Mouse (Mus musculus) heart, embryonic 14.5 days (tissue): ENCODE data around the gene Cpsf3. TPM values are rescaled to one million over a fixed set of nuclear protein-coding genes. Genes with fewer than 3 reads are reported as not detected.

ENCODE experiments used
- ATAC-seq: fragments of 200-750 bp; cut with Nextera tagmentation; 2 replicates; pipeline ENCODE4 v1.8.0; 2017; ENCODE audit warnings: low read depth, moderate TSS enrichment; ENCODE audit not compliant: insufficient number of reproducible peaks, insufficient read depth, low FRiP score
- H3K27ac ChIP-seq, 2 experiments: fragments of 200-500 bp in 1 of 2; fragments of 300-500 bp in 1 of 2; sonication (generic) in 1 of 2; replicated peaks in 1 of 2; 2 replicates each; pipeline ENCODE4 v1.5.1; 2012 to 2014; ENCODE audit warnings: low read depth in 2 of 2, low read length in 2 of 2, control low read depth in 1 of 2, mild to moderate bottlenecking in 1 of 2, mixed read lengths in 1 of 2; ENCODE audit not compliant: control insufficient read depth in 1 of 2, insufficient read depth in 1 of 2
- H3K27me3 ChIP-seq: fragments of 300-500 bp; sonication (generic); 2 replicates; pipeline ENCODE4 v1.6.1; 2014; ENCODE audit warnings: mild to moderate bottlenecking, low read length, control low read depth; ENCODE audit not compliant: control insufficient read depth, insufficient read depth
- H3K36me3 ChIP-seq: fragments of 300-500 bp; sonication (generic); 2 replicates; pipeline ENCODE4 v1.6.1; 2014; ENCODE audit warnings: mild to moderate bottlenecking, control low read depth, low read length, mixed read lengths; ENCODE audit not compliant: control insufficient read depth, insufficient read depth
- H3K4me1 ChIP-seq, 2 experiments: fragments of 200-500 bp in 1 of 2; fragments of 300-500 bp in 1 of 2; sonication (generic) in 1 of 2; 2 replicates each; pipeline ENCODE4 v1.6.1; 2012 to 2014; ENCODE audit warnings: low read length in 2 of 2, control low read depth in 1 of 2, mixed read lengths in 1 of 2; ENCODE audit not compliant: control insufficient read depth in 2 of 2, insufficient read depth in 2 of 2
- H3K4me2 ChIP-seq: fragments of 300-500 bp; sonication (generic); 2 replicates; pipeline ENCODE4 v1.6.1; 2014; ENCODE audit warnings: mild to moderate bottlenecking, low read length
- H3K4me3 ChIP-seq, 2 experiments: fragments of 200-500 bp in 1 of 2; fragments of 300-500 bp in 1 of 2; sonication (generic) in 1 of 2; 2 replicates each; pipeline ENCODE4 v1.5.1; 2012 to 2014; ENCODE audit warnings: low read length in 2 of 2, mild to moderate bottlenecking in 2 of 2, control low read depth in 1 of 2, low read depth in 1 of 2, moderate library complexity in 1 of 2; ENCODE audit not compliant: control insufficient read depth in 1 of 2, insufficient read depth in 1 of 2
- H3K9ac ChIP-seq: fragments of 300-500 bp; sonication (generic); 2 replicates; pipeline ENCODE4 v1.6.1; 2014; ENCODE audit warnings: mild to moderate bottlenecking, low read length
- H3K9me3 ChIP-seq: fragments of 300-500 bp; sonication (generic); 2 replicates; pipeline ENCODE4 v1.6.1; 2016; ENCODE audit warnings: low read length, control low read depth; ENCODE audit not compliant: control insufficient read depth
- whole genome bisulfite sequencing: fragments of 180-500 bp; shearing (Covaris S2); extraction: QIAGEN DNeasy Blood & Tissue Kit; methylation state at CpG from one replicate; pipeline ENCODE4 v1.1.7; 2014; 5-methylcytosine and 5-hydroxymethylcytosine counted together
- polyA plus RNA-seq: library from polyadenylated mRNA; unstranded; fragments of >200 nt; fragmentation: Nextera tagmentation; extraction: Ambion mirVana; gene quantifications from 2 replicates; pipeline ENCODE4 v1.2.1, GENCODE M21; 2014

Cpsf3 gene
- polyA plus RNA-seq, 1 experiment from 2014 or later: 70.5 TPM

- 71% methylated on average over 7 of the region's 7 CpGs for WGBS
- Histone ChIP-seq H3K27me3 (no peaks in the 10 kb centered on the region), H3K4me1 (no peaks in the 10 kb centered on the region), H3K27ac (no peak overlapping the region), H3K9me3 (no peaks in the 10 kb centered on the region), H3K9ac (no peak overlapping the region), H3K4me3 (no peak overlapping the region), H3K4me2 (no peak overlapping the region), H3K36me3 (peaks cover 97% of the 10 kb centered on the region)
- no peak for ATAC-seq
Measured at GRCm38 (mm10) chr12:21301324-21301723, 16.1 kb downstream of the Cpsf3 start.

- H3K36me3 ChIP-seq: peaks cover 97% of the 10 kb centered on the region
- no peak overlapping the region for H3K4me2 ChIP-seq
- no peak overlapping the region for H3K4me3 ChIP-seq
- H3K9me3 ChIP-seq: no peaks in the 10 kb centered on the region
- 0 out of 4 replicates have a peak overlapping the region, but pooled peaks of 1 of the 2 experiments have one; percentile 10 for H3K27ac ChIP-seq
- H3K4me1 ChIP-seq: no peaks in the 10 kb centered on the region
- H3K27me3 ChIP-seq: no peaks in the 10 kb centered on the region
- no peak overlapping the region for H3K9ac ChIP-seq
- WGBS: 89% methylated on average over 8 of the region's 8 CpGs
- ATAC-seq: no peak
Measured at GRCm38 (mm10) chr12:21301932-21302331, 16.7 kb downstream of the Cpsf3 start.

GRCm38 (mm10) chr12:21302361-21302783 lies 17.2 kb downstream of the Cpsf3 start:
- no peak overlapping the region for H3K27ac ChIP-seq
- no peak overlapping the region for H3K9ac ChIP-seq
- 77% methylated on average over 5 of the region's 5 CpGs for WGBS

GRCm38 (mm10) chr12:21305741-21306140 lies 20.6 kb downstream of the Cpsf3 start:
- Histone ChIP-seq H3K27ac (no peak overlapping the region), H3K27me3 (no peaks in the 10 kb centered on the region), H3K36me3 (peaks cover 97% of the 10 kb centered on the region), H3K4me1 (no peaks in the 10 kb centered on the region), H3K9me3 (no peaks in the 10 kb centered on the region), H3K4me2 (no peak overlapping the region), H3K4me3 (no peak overlapping the region), H3K9ac (no peak overlapping the region)
- WGBS: 91% methylated on average over 4 of the region's 4 CpGs
- ATAC-seq: no peak

More at GRCm38 (mm10) chr12:21302361-21302783, 17.2 kb downstream of the Cpsf3 start:
- Histone ChIP-seq H3K4me1 (no peaks in the 10 kb centered on the region), H3K4me2 (no peak overlapping the region), H3K9me3 (no peaks in the 10 kb centered on the region), H3K27me3 (no peaks in the 10 kb centered on the region), H3K36me3 (peaks cover 97% of the 10 kb centered on the region), H3K4me3 (no peak overlapping the region)
- no peak for ATAC-seq

GRCm38 (mm10) chr12:21306721-21307120 lies 21.5 kb downstream of the Cpsf3 start:
- H3K9me3 ChIP-seq: no peaks in the 10 kb centered on the region
- no peak overlapping the region for H3K9ac ChIP-seq
- no peak overlapping the region for H3K4me2 ChIP-seq
- H3K4me1 ChIP-seq: no peaks in the 10 kb centered on the region
- H3K4me3 ChIP-seq: no peak overlapping the region
- peaks cover 100% of the 10 kb centered on the region for H3K36me3 ChIP-seq
- WGBS: 87% methylated on average over 4 of the region's 4 CpGs
- H3K27me3 ChIP-seq: no peaks in the 10 kb centered on the region
- ATAC-seq: no peak
- H3K27ac ChIP-seq: no peak overlapping the region

GRCm38 (mm10) chr12:21312201-21312600 lies 27.0 kb downstream of the Cpsf3 start:
- peaks cover 82% of the 10 kb centered on the region for H3K36me3 ChIP-seq
- H3K9ac ChIP-seq: no peak overlapping the region
- no peaks in the 10 kb centered on the region for H3K9me3 ChIP-seq
- no peak overlapping the region for H3K4me2 ChIP-seq
- ATAC-seq: no peak
- H3K4me3 ChIP-seq: no peak overlapping the region
- 93% methylated on average over 5 of the region's 5 CpGs for WGBS
- H3K27me3 ChIP-seq: no peaks in the 10 kb centered on the region
- no peak overlapping the region for H3K27ac ChIP-seq
- no peaks in the 10 kb centered on the region for H3K4me1 ChIP-seq

GRCm38 (mm10) chr12:21315923-21316868 lies 31.0 kb downstream of the Cpsf3 start, which contains the start of gene Iah1:
Gene Iah1, plus strand, starts transcription at chr12:21316389.
- peaks cover 62% of the 10 kb centered on the region for H3K36me3 ChIP-seq
- peak within 1 kb of the TSS; percentile 76 for H3K4me2 ChIP-seq
- H3K9me3 ChIP-seq: no peaks in the 10 kb centered on the region
- no peaks in the 10 kb centered on the region for H3K4me1 ChIP-seq
- H3K27ac ChIP-seq: peak within 1 kb of the TSS; percentile 51 to 54; a peak in 2 of 4 replicates
- WGBS: 2% methylated on average over 59 of the region's 59 CpGs
- H3K9ac ChIP-seq: peak within 1 kb of the TSS; percentile 79
- H3K27me3 ChIP-seq: no peaks in the 10 kb centered on the region
- H3K4me3 ChIP-seq: peak within 1 kb of the TSS; percentile 72 to 78
- peak; percentile 86 for ATAC-seq
